Mouse (Mus musculus) small intestine, adult 2 months (tissue): ENCODE data around the gene P3h1. TPM values are rescaled to one million over a fixed set of nuclear protein-coding genes. Genes with fewer than 3 reads are reported as not detected.

Experiments
- H3K27ac ChIP-seq: fragments of 200-500 bp; 2 replicates; pipeline ENCODE4 v1.5.1; 2012; ENCODE audit warnings: low read depth, low read length, control low read depth, inconsistent platforms; ENCODE audit not compliant: insufficient read depth
- H3K27me3 ChIP-seq: fragments of 200-500 bp; 2 replicates; pipeline ENCODE4 v1.6.1; 2012; ENCODE audit warnings: mild to moderate bottlenecking, moderate library complexity, low read length, inconsistent platforms; ENCODE audit not compliant: control insufficient read depth, insufficient read depth
- H3K36me3 ChIP-seq: fragments of 200-500 bp; 2 replicates; pipeline ENCODE4 v1.6.1; 2012; ENCODE audit warnings: mild to moderate bottlenecking, low read length, control low read depth, inconsistent platforms; ENCODE audit not compliant: control insufficient read depth, insufficient read depth
- H3K4me1 ChIP-seq: fragments of 200-500 bp; 2 replicates; pipeline ENCODE4 v1.6.1; 2012; ENCODE audit warnings: low read length, inconsistent platforms, mixed read lengths; ENCODE audit not compliant: control insufficient read depth, insufficient read depth, insufficient read length
- H3K4me3 ChIP-seq: fragments of 200-500 bp; 2 replicates; pipeline ENCODE4 v1.5.1; 2012; ENCODE audit warnings: low read depth, mild to moderate bottlenecking, control low read depth, inconsistent platforms, low read length, moderate library complexity
- CTCF ChIP-seq: fragments of 200-500 bp; IDR thresholded peaks from 2 replicates; pipeline ENCODE4 v1.5.1; 2012; ENCODE audit warnings: low read depth, mild to moderate bottlenecking, control low read depth, inconsistent platforms, low read length, moderate library complexity, mixed read lengths; ENCODE audit not compliant: insufficient replicate concordance, insufficient read length; ENCODE audit errors: extremely low read depth
- POLR2A ChIP-seq: fragments of 200-500 bp; IDR thresholded peaks from 2 replicates; pipeline ENCODE4 v1.6.1; 2012; ENCODE audit warnings: low read depth, mild to moderate bottlenecking, control low read depth, inconsistent platforms, low read length, moderate library complexity
- WGBS: fragments of 180-500 bp; shearing (Covaris S2); methylation state at CpG from one replicate; pipeline ENCODE4 v1.1.7; 2018; 5-methylcytosine and 5-hydroxymethylcytosine counted together
- polyA plus RNA-seq: library from polyadenylated mRNA; depleted of rRNA; stranded (reverse); fragments of >200 nt; gene quantifications from 2 replicates; pipeline ENCODE4 v1.2.3, GENCODE M21; 2012

Gene P3h1
- polyA plus RNA-seq, 1 experiment: 6.3 TPM

- Histone ChIP-seq H3K27me3 (no peaks in the 10 kb centered on the region), H3K4me1 (no peaks in the 10 kb centered on the region; the same call in 1 of the 2 replicates), H3K36me3 (no peaks in the 10 kb centered on the region), H3K27ac (no peak overlapping the region), H3K4me3 (no peak overlapping the region)
- no peak for TF ChIP-seq CTCF
- no peak for TF ChIP-seq POLR2A
- 73% methylated on average over 14 of the region's 14 CpGs for WGBS
Measured at GRCm38 (mm10) chr4:119246688-119247225, 14.0 kb downstream of the P3h1 start.

- no peaks in the 10 kb centered on the region for H3K27me3 ChIP-seq
- no peaks in the 10 kb centered on the region for H3K36me3 ChIP-seq
- WGBS: 36% methylated on average over 13 of the region's 13 CpGs
- H3K4me1 ChIP-seq: no peaks in the 10 kb centered on the region; the same call in 1 of the 2 replicates
- no peak overlapping the region for H3K4me3 ChIP-seq
- TF ChIP-seq CTCF: peak; percentile 78
- no peak for TF ChIP-seq POLR2A
- no peak overlapping the region for H3K27ac ChIP-seq
Measured at GRCm38 (mm10) chr4:119247462-119248235, 14.9 kb downstream of the P3h1 start.

- no peak for TF ChIP-seq CTCF
- no peak for TF ChIP-seq POLR2A
- 89% methylated on average over 11 of the region's 11 CpGs for WGBS
- Histone ChIP-seq H3K4me3 (no peak overlapping the region), H3K27me3 (no peaks in the 10 kb centered on the region), H3K36me3 (no peaks in the 10 kb centered on the region), H3K4me1 (no peaks in the 10 kb centered on the region; the same call in 1 of the 2 replicates), H3K27ac (no peak overlapping the region)
Measured at GRCm38 (mm10) chr4:119248407-119248965, 15.8 kb downstream of the P3h1 start.

GRCm38 (mm10) chr4:119252025-119252808, 19.5 kb downstream of the P3h1 start:
- Histone ChIP-seq H3K27ac (no peak overlapping the region), H3K4me1 (no peaks in the 10 kb centered on the region; the same call in 1 of the 2 replicates), H3K27me3 (no peaks in the 10 kb centered on the region), H3K4me3 (no peak overlapping the region), H3K36me3 (no peaks in the 10 kb centered on the region)
- TF ChIP-seq POLR2A: no peak
- no peak for TF ChIP-seq CTCF
- 45% methylated on average over 7 of the region's 7 CpGs for WGBS

- Histone ChIP-seq H3K4me3 (no peak overlapping the region), H3K36me3 (no peaks in the 10 kb centered on the region), H3K27me3 (no peaks in the 10 kb centered on the region), H3K27ac (no peak overlapping the region), H3K4me1 (no peaks in the 10 kb centered on the region; the same call in 1 of the 2 replicates)
- 64% methylated on average over 9 of the region's 9 CpGs for WGBS
- TF ChIP-seq POLR2A (no peak), CTCF (no peak)
Measured at GRCm38 (mm10) chr4:119254012-119254618, 21.4 kb downstream of the P3h1 start.

- 85% methylated on average over 12 of the region's 12 CpGs for WGBS
- TF ChIP-seq CTCF (no peak), POLR2A (no peak)
- Histone ChIP-seq H3K4me3 (no peak within 1 kb of the TSS), H3K27me3 (no peaks in the 10 kb centered on the region), H3K27ac (no peak within 1 kb of the TSS), H3K36me3 (no peaks in the 10 kb centered on the region), H3K4me1 (no peaks in the 10 kb centered on the region; the same call in 1 of the 2 replicates)
Measured at GRCm38 (mm10) chr4:119255351-119255750, 22.6 kb downstream of the P3h1 start, which contains the start of gene Cldn19. TSS of gene Cldn19 (plus strand) at chr4:119255414.
